Mouse (Mus musculus) cerebellum, adult 9-11 months (tissue): ENCODE data around the gene Jund.
A peak's percentile ranks its signal among the peaks of the same experiment; 100 is the strongest.

Experiments
- DNase-seq: peaks from one replicate; pipeline ENCODE4 v3.0.0; 2022

Gene Jund

GRCm38 (mm10) chr8:70675336-70675735 lies 23.4 kb upstream of the Jund start:
- no peak for DNase-seq

GRCm38 (mm10) chr8:70677451-70678080 lies 21.2 kb upstream of the Jund start:
- DNase-seq = peak; percentile 25

- no peak for DNase-seq
Observed at GRCm38 (mm10) chr8:70678679-70679078, 20.1 kb upstream of the Jund start.

- no peak for DNase-seq
Observed at GRCm38 (mm10) chr8:70679404-70679803, 19.3 kb upstream of the Jund start.

GRCm38 (mm10) chr8:70680039-70680438 lies 18.7 kb upstream of the Jund start:
- DNase-seq = peak; percentile 20

- DNase-seq = no peak
Observed at GRCm38 (mm10) chr8:70681410-70681809, 17.3 kb upstream of the Jund start.

GRCm38 (mm10) chr8:70682193-70682592 lies 16.6 kb upstream of the Jund start:
- peak; percentile 17 for DNase-seq

- DNase-seq = no peak
Observed at GRCm38 (mm10) chr8:70682692-70683091, 16.1 kb upstream of the Jund start.

- DNase-seq = peak; percentile 15
Observed at GRCm38 (mm10) chr8:70684291-70684690, 14.5 kb upstream of the Jund start.

GRCm38 (mm10) chr8:70687576-70687975 lies 11.2 kb upstream of the Jund start:
- peak; percentile 25 for DNase-seq

GRCm38 (mm10) chr8:70688136-70688535 lies 10.6 kb upstream of the Jund start:
- no peak for DNase-seq

GRCm38 (mm10) chr8:70689892-70690390 lies 8.8 kb upstream of the Jund start:
- DNase-seq = no peak

GRCm38 (mm10) chr8:70691230-70691629 lies 7.5 kb upstream of the Jund start:
- no peak for DNase-seq

- no peak for DNase-seq
Observed at GRCm38 (mm10) chr8:70691727-70692231, 7.0 kb upstream of the Jund start.

GRCm38 (mm10) chr8:70693636-70694035 lies 5.1 kb upstream of the Jund start:
- no peak for DNase-seq

GRCm38 (mm10) chr8:70695318-70696018 lies 3.3 kb upstream of the Jund start:
- peak; percentile 69 for DNase-seq

- peak; percentile 74 for DNase-seq
Observed at GRCm38 (mm10) chr8:70696019-70696885, 2.5 kb upstream of the Jund start.

- DNase-seq = peak; percentile 57
Observed at GRCm38 (mm10) chr8:70696946-70697345, 1.8 kb upstream of the Jund start.

GRCm38 (mm10) chr8:70697366-70698250 lies 1.1 kb upstream of the Jund start:
- DNase-seq = no peak

GRCm38 (mm10) chr8:70699116-70699833 lies 526 bp downstream of the Jund start:
- no peak for DNase-seq

- DNase-seq = peak; percentile 92
Observed at GRCm38 (mm10) chr8:70699834-70700554, 1.2 kb downstream of the Jund start.
